ENCODE assay signal across 23 mouse cellular contexts in the genomic region with DNA sequence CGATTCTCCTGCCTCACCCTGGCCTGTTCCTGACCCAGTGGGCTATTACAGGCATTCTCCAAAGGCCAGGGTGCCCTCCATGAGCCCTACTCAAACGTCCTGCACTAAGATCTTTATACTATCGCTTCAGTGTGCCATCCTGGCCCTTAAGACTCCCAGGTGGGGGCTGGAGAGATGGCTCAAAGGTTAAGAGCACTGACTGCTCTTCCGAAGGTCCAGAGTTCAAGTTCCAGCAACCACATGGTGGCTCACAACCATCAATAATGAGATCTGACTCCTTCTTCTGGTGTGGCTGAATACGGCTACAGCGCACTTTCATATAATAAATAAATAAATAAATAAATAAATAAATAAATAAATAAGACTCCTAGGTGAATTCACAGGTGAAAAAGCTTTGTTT.
"Had no signal": no experiment of that assay in that cellular context is flagged by ENCODE, and none has a peak within 500 bp of the region (broad histone marks: within the 10 kb centered on the region; RNA-seq: fewer than 3 reads in every experiment).

No protein-coding gene starts in this region.

- H3K36me3 ChIP-seq: heart, embryonic 13.5 days; heart, embryonic 15.5 days; liver, embryonic 12.5 days had no signal

- H3K4me1 ChIP-seq: forebrain, embryonic 15.5 days; heart, embryonic 13.5 days; heart, embryonic 15.5 days; hindbrain, embryonic 13.5 days; hindbrain, embryonic 15.5 days; limb, embryonic 13.5 days; limb, embryonic 15.5 days; liver, embryonic 12.5 days had no signal

- DNase-seq: forebrain, postnatal 0 days; gastrocnemius, postnatal 14 days; gastrocnemius, postnatal 36 days; heart, adult 11 months; heart, adult 2 months; heart, postnatal 14 days; heart, postnatal 36 days; kidney, postnatal 10 days; layer of hippocampus, adult 9-11 months; layer of hippocampus, postnatal 36 days; left cerebral cortex, postnatal 4 days; lung, adult 18-20 months had no signal

- H3K27me3 ChIP-seq: forebrain, embryonic 15.5 days; heart, embryonic 13.5 days; heart, embryonic 15.5 days; hindbrain, embryonic 13.5 days; hindbrain, embryonic 15.5 days; limb, embryonic 15.5 days had no signal

- H3K9ac ChIP-seq: forebrain, embryonic 15.5 days; forebrain, postnatal 0 days; heart, embryonic 13.5 days; heart, embryonic 15.5 days; hindbrain, embryonic 13.5 days; hindbrain, embryonic 15.5 days; limb, embryonic 13.5 days; limb, embryonic 15.5 days; liver, embryonic 12.5 days; liver, embryonic 14.5 days had no signal

- H3K27ac ChIP-seq: forebrain, embryonic 15.5 days; heart, adult 2 months; heart, embryonic 13.5 days; heart, embryonic 15.5 days; hindbrain, embryonic 13.5 days; hindbrain, embryonic 15.5 days; hindbrain, postnatal 0 days; limb, embryonic 13.5 days; limb, embryonic 15.5 days; liver, embryonic 12.5 days; liver, embryonic 14.5 days had no signal

- ATAC-seq: forebrain, embryonic 15.5 days; forebrain, postnatal 0 days; hindbrain, postnatal 0 days; liver, embryonic 12.5 days had no signal

- H3K4me3 ChIP-seq: forebrain, embryonic 15.5 days; heart, adult 2 months; heart, embryonic 13.5 days; heart, embryonic 15.5 days; hindbrain, embryonic 13.5 days; hindbrain, embryonic 15.5 days; limb, embryonic 13.5 days; limb, embryonic 15.5 days; liver, embryonic 12.5 days had no signal

- H3K4me2 ChIP-seq: forebrain, embryonic 15.5 days; heart, embryonic 11.5 days; heart, embryonic 13.5 days; heart, embryonic 15.5 days; hindbrain, embryonic 13.5 days; hindbrain, embryonic 15.5 days; limb, embryonic 13.5 days; limb, embryonic 15.5 days; liver, embryonic 12.5 days had no signal

- H3K9me3 ChIP-seq: forebrain, embryonic 15.5 days; heart, embryonic 13.5 days; heart, embryonic 15.5 days; hindbrain, embryonic 13.5 days; hindbrain, embryonic 15.5 days; limb, embryonic 13.5 days; limb, embryonic 15.5 days; liver, embryonic 12.5 days had no signal
